Mouse (Mus musculus) gastrocnemius, postnatal 14 days (tissue): ENCODE results near the gene Arl6. TPM values are rescaled to one million over a fixed set of nuclear protein-coding genes. Genes with fewer than 3 reads are reported as not detected.

Source experiments
- DNase-seq: peaks from one replicate; pipeline ENCODE4 v3.0.0; 2021; ENCODE audit warnings: mixed read lengths
- intact Hi-C: fragments of 180-260 bp; cut with DNase I; formaldehyde crosslinking; loops from one replicate; pipeline ENCODE4 v1.15.1; 2025; ENCODE audit warnings: low total_unique reads
- total RNA-seq, 2 experiments: library from RNA; stranded (reverse); gene quantifications; 2 replicates each; pipeline ENCODE4 v1.2.3; 2021

Arl6 gene
- total RNA-seq, 2 experiments from 2014 or later: 2.8 to 3.1 TPM

- no peak for DNase-seq
- intact Hi-C loops: no loop called here
Observed at GRCm38 (mm10) chr16:59588351-59589025, 50.7 kb downstream of the Arl6 start.

- DNase-seq: no peak
- intact Hi-C loops: no loop called here
Observed at GRCm38 (mm10) chr16:59587816-59588215, 51.4 kb downstream of the Arl6 start.

GRCm38 (mm10) chr16:59586911-59587310 lies 52.3 kb downstream of the Arl6 start:
- no peak for DNase-seq
- intact Hi-C loops: no loop called here

- DNase-seq: no peak
- intact Hi-C loops: no loop called here
Observed at GRCm38 (mm10) chr16:59586276-59586675, 52.9 kb downstream of the Arl6 start.

- DNase-seq: no peak
- intact Hi-C loops: no loop called here
Observed at GRCm38 (mm10) chr16:59585706-59586244, 53.4 kb downstream of the Arl6 start.

GRCm38 (mm10) chr16:59583515-59583914 lies 55.7 kb downstream of the Arl6 start:
- no peak for DNase-seq
- intact Hi-C loops: no loop called here

GRCm38 (mm10) chr16:59579237-59579636 lies 60.0 kb downstream of the Arl6 start:
- intact Hi-C loops: no loop called here
- DNase-seq: no peak

GRCm38 (mm10) chr16:59573961-59574360 lies 65.2 kb downstream of the Arl6 start:
- no peak for DNase-seq
- intact Hi-C loops: no loop called here

- DNase-seq: no peak
- intact Hi-C loops: no loop called here
Observed at GRCm38 (mm10) chr16:59572685-59573084, 66.5 kb downstream of the Arl6 start.

- intact Hi-C loops: no loop called here
Observed at GRCm38 (mm10) chr16:59570807-59571206, 68.4 kb downstream of the Arl6 start.

GRCm38 (mm10) chr16:59569837-59570236 lies 69.4 kb downstream of the Arl6 start:
- intact Hi-C loops: no loop called here

More at GRCm38 (mm10) chr16:59570807-59571206, 68.4 kb downstream of the Arl6 start:
- no peak for DNase-seq

GRCm38 (mm10) chr16:59567721-59568381 lies 71.3 kb downstream of the Arl6 start:
- intact Hi-C loops: no loop called here
- DNase-seq: no peak

More at GRCm38 (mm10) chr16:59569837-59570236, 69.4 kb downstream of the Arl6 start:
- DNase-seq: no peak

GRCm38 (mm10) chr16:59566437-59566836 lies 72.8 kb downstream of the Arl6 start:
- intact Hi-C loops: no loop called here
- no peak for DNase-seq

- intact Hi-C loops: no loop called here
Observed at GRCm38 (mm10) chr16:59565631-59566030, 73.6 kb downstream of the Arl6 start.

GRCm38 (mm10) chr16:59564025-59564424 lies 75.2 kb downstream of the Arl6 start:
- no peak for DNase-seq
- intact Hi-C loops: no loop called here

More at GRCm38 (mm10) chr16:59565631-59566030, 73.6 kb downstream of the Arl6 start:
- DNase-seq: no peak

Other genes with a start within 250 kb of the Arl6 start
- gene Gabrr3, start 232.1 kb downstream of the Arl6 start, total RNA-seq: not detected
- gene Riox2, start 167.6 kb downstream of the Arl6 start, total RNA-seq: 10 to 100 TPM; 11.3 to 11.4 TPM
- 10 to 100 TPM; 20.6 to 22.4 TPM for gene Crybg3, start 38.4 kb downstream of the Arl6 start, total RNA-seq